Mouse (Mus musculus): Measurements from ENCODE around the gene Kiss1.
"Not testable (repeated sequence)": the region's sequence is repeated elsewhere in the genome, so short reads cannot be mapped to it uniquely, and the experiment has no call there.

Gene Kiss1

GRCm38 (mm10) chr1:133317149-133317548, 4.5 kb upstream of the Kiss1 start:
- DNase-seq (ENCODE audit: low spot score in 2 of 2) = no peak

DNA sequence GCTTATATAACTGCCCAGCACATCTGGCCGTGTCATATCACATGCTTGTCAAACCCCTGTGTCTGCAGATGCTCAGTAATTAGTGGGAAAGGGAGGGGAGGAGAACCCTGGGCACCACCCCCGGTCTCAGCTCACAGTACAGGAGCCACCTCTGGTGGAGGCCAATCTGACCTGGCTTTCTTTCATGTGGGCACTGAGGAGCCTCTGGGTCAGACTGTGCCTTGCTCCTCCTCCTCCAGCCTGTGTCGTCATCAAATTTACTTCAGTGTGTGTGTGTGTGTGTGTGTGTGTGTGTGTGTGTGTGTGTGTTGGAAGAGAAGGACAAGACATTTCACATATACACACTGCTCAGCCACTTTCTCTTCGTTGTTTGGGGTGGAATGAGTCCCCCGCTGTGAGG, 1.7 kb downstream of the Kiss1 start:
- no peak for DNase-seq (ENCODE audit: low spot score in 2 of 2)

GRCm38 (mm10) chr1:133325951-133326350, 4.3 kb downstream of the Kiss1 start:
- no peak for DNase-seq (ENCODE audit: low spot score in 2 of 2)

GRCm38 (mm10) chr1:133327094-133327493, 5.4 kb downstream of the Kiss1 start:
- no peak for DNase-seq (ENCODE audit: low spot score in 2 of 2)

DNA sequence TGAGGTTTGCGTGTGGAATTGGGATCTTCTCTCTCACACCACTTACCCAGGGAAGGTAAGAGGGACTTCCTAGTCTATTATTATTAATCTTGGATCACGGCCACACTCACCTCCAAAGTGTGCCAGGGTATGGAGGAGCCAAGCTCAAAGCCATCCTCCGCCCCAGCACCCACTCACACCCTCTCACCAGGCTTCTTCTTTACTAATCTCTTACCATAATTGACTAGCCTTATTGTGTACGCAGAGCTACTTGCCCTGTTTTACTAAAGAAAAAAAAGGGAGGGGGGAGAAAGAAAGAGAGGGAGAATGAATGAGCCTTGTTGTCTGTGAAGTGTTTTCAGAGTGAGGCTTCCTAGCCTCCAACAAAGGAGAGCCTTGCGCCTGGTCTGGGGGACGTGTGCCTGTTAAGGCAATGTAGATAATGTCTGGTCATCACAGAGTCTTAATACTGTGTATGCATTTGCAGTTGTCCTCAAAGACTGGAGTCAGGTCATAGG, 6.7 kb downstream of the Kiss1 start:
- no peak for DNase-seq (ENCODE audit: low spot score in 2 of 2)

GRCm38 (mm10) chr1:133328896-133329637, 7.4 kb downstream of the Kiss1 start:
- no peak for DNase-seq (ENCODE audit: low spot score in 2 of 2)

- DNase-seq (ENCODE audit: low spot score in 2 of 2) = no peak
Observed at GRCm38 (mm10) chr1:133329638-133329964, 7.9 kb downstream of the Kiss1 start.

GRCm38 (mm10) chr1:133331142-133331541, 9.5 kb downstream of the Kiss1 start:
- DNase-seq (ENCODE audit: low spot score in 2 of 2) = peak in 1 of 2 experiments; percentile 63

DNA sequence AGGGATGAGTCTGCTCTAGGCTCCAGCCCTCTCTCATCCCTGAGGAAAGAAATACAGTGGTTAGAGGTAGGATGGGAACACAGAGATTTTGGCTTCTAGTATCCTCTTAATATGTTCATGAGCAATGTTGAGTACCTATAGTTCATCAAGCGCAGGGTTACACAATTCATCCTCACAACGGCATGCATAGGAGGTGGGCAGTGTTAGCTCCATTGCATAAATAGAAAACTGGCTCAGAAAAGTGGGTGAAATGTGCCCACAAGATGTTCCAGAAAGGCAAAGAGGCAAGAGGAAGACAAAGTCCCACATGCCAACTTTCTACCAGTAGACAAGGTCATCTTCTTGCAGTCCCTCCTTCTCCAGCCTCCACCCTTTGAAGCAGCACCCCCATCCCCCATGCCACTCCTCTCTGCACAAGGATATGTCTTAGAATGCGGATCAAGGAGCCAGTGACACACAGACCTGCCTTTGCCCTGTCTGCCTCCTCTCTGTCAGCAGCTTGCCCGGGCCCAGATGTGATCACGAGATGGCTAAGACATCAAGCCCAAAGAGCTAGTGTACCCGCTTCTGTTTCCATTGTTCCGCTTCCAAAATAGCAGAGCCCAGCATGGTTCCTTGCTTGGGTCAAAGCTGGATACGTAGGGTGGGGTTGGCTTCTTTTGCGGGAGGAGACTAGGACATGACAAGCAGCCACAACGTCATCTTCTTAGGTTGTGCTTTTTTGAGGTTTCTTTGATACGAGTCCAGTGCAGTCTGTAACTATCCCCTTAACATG, 11.2 kb downstream of the Kiss1 start:
- no peak for DNase-seq (ENCODE audit: low spot score in 2 of 2)

DNA sequence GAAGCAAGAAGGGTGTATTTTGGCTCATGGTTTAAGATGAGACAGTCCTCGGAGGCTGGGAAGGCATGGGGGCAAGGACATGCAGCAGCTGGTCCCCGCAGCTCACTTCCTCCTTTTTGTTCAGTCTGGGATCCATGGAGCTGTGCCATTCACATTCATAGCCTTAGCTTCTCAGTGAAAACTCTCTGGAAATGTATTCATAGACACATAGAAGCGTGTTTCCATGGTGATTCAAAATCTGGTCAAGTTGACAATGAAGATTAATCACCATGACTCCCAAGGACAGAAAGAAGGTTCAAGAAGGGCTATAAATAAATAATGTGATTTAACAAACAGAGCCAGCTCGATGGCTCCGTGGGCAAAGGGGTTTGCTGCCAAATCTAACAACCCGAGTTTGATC, 12.3 kb downstream of the Kiss1 start:
- peak; percentile 56 to 75 for DNase-seq (ENCODE audit: low spot score in 2 of 2)

- not testable (repeated sequence) for DNase-seq (ENCODE audit: low spot score in 2 of 2)
Observed at GRCm38 (mm10) chr1:133340403-133340802, 18.7 kb downstream of the Kiss1 start.

DNA sequence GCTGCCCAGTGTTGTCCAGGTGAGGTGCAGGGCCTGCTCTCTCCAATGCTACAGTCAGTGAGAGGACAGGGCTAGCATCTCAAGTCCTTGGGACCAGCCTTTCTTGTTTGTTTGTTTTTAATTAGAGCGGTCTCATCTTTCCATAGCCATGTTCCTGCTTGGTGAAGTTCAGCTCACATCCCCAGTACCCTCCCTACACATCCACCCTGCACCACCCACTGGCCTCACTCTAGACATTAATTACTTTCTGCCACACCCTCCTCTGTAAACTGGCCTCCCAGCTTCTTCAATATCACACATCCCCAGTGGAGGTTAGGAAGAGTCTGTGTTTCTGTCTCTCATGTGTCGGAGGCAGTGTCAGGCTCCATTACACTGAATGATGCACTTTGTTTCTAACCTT, 22.7 kb downstream of the Kiss1 start:
- no peak for DNase-seq (ENCODE audit: low spot score in 2 of 2)

GRCm38 (mm10) chr1:133346531-133346930, 24.9 kb downstream of the Kiss1 start:
- DNase-seq (ENCODE audit: low spot score in 2 of 2) = peak; percentile 65 to 66

GRCm38 (mm10) chr1:133347226-133347625, 25.6 kb downstream of the Kiss1 start:
- DNase-seq (ENCODE audit: low spot score in 2 of 2) = no peak

GRCm38 (mm10) chr1:133347693-133348520, 26.2 kb downstream of the Kiss1 start:
- DNase-seq (ENCODE audit: low spot score in 2 of 2) = no peak

DNA sequence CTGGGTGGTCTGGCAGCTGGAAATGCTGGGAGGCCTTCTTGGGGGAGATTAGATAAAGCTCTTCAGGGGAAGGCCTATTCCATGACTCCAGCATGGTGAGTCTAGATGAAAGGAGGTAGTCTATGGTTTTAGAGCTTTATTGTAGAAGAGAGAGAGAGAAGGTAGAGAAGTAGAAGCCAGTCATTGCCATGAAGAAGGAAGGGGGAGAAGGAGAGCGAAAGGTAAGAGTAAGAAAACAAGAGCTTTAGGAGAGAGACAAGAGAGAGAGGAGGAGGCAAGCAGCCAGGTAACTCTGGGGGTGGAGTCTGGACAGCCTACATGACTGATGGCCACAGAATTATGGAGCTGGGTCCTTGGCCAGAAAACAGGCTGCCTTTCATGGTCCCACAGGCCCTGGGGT, 28.5 kb downstream of the Kiss1 start, which contains the start of gene Ren1:
Gene Ren1 (plus strand): TSS at position 301 of the 400 bp plus-strand sequence.
- no peak for DNase-seq (ENCODE audit: low spot score in 2 of 2)

GRCm38 (mm10) chr1:133351762-133352161, 30.1 kb downstream of the Kiss1 start:
- peak; percentile 62 to 64 for DNase-seq (ENCODE audit: low spot score in 2 of 2)

- peak; percentile 86 to 87 for DNase-seq (ENCODE audit: low spot score in 2 of 2)
Observed at GRCm38 (mm10) chr1:133353371-133353809, 31.7 kb downstream of the Kiss1 start.

DNA sequence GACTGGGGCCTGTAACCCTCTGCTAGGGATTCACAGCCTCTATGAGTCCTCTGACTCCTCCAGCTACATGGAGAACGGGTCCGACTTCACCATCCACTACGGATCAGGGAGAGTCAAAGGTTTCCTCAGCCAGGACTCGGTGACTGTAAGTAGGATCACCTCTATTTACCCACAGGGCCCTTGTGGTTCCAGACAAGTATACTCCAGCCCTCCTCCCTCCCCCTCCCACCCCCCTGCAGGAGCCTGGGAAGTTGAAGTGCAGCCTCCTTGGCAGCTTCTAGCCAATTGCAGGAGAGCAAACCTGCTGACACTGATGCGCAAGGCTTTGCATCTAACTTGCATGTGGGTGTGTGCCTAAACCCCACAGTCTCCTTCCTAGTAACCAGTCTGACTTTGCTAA, 33.8 kb downstream of the Kiss1 start:
- no peak for DNase-seq (ENCODE audit: low spot score in 2 of 2)

DNA sequence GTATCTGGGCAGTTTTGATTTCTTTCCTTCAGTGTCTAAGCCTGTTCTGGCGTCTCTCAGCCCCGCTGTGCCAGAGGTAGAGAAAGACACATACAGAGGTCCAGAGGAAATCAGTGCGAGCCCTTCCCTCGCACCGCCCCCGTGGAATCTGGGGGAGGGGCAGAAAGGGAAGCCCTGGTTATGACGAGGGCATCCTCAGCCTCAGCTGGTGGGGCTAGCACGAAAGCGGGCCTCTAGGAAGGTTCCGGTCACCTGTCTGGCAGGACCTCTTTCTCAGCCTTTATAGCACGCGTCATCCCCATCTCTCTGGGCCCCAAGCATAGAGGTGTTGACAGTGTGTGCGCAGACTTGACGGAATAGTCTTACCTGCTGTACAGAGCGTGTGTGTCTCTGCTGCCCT, 34.2 kb downstream of the Kiss1 start:
- no peak for DNase-seq (ENCODE audit: low spot score in 2 of 2)

- DNase-seq (ENCODE audit: low spot score in 2 of 2) = no peak
Observed at GRCm38 (mm10) chr1:133356330-133356729, 34.7 kb downstream of the Kiss1 start.

GRCm38 (mm10) chr1:133361006-133361405, 39.3 kb downstream of the Kiss1 start:
- DNase-seq (ENCODE audit: low spot score in 2 of 2) = no peak

Data from right cerebral cortex, postnatal 10 days (tissue).